9 mouse cellular contexts compared by ENCODE assay signal in genomic region chr10:3427689-3428399, GRCm38 (mm10).
DNase-seq lines count a peak whose midpoint lies in the region; ATAC-seq and TF ChIP-seq lines count a peak whose summit lies in the region.
"Had no signal": no experiment of that assay in that cellular context is flagged by ENCODE, and none has a peak within 500 bp of the region (broad histone marks: within the 10 kb centered on the region; RNA-seq: fewer than 3 reads in every experiment).

No protein-coding gene starts in this region.

- peak; percentile 60 for DNase-seq in embryonic facial prominence, embryonic 14.5 days (ENCODE audit: low spot score)
- DNase-seq in embryonic facial prominence, embryonic 10.5 days (ENCODE audit: low spot score): no peak
- DNase-seq in left cerebral cortex, postnatal 4 days: peak; percentile 61
- no peak for DNase-seq in left cerebral cortex, adult 2 months (ENCODE audit: extremely low spot score in 1 of 2, low spot score in 2 of 2)
- peak; percentile 59 for DNase-seq in MN1 (ENCODE audit: low spot score)
- DNase-seq in layer of hippocampus, postnatal 25 days (ENCODE audit: extremely low spot score in 1 of 2, low spot score in 1 of 2): no peak
- no peak for DNase-seq in urinary bladder, adult 18-20 months (ENCODE audit: low spot score in 2 of 2)
- DNase-seq: right cerebral cortex, adult 18-20 months had no signal

- H3K36me3 ChIP-seq in embryonic facial prominence, embryonic 14.5 days (ENCODE audit: control insufficient read depth, insufficient read depth, low read length): no peaks in the 10 kb centered on the region
- H3K36me3 ChIP-seq in embryonic facial prominence, embryonic 10.5 days (replicated peaks): no peaks in the 10 kb centered on the region
- H3K36me3 ChIP-seq in hindbrain, embryonic 12.5 days: no peaks in the 10 kb centered on the region

- intact Hi-C loops in left cerebral cortex, postnatal 4 days (cut with DNase I): no loop called here
- intact Hi-C loops in left cerebral cortex, adult 2 months (cut with DNase I): no loop called here

- no peak for ATAC-seq in embryonic facial prominence, embryonic 14.5 days (ENCODE audit: low read depth)
- ATAC-seq in hindbrain, embryonic 12.5 days (ENCODE audit: low FRiP score): peak; percentile 59

- H3K27me3 ChIP-seq in embryonic facial prominence, embryonic 14.5 days (replicated peaks; ENCODE audit: control insufficient read depth, insufficient read depth, low read length): no peaks in the 10 kb centered on the region
- no peaks in the 10 kb centered on the region for H3K27me3 ChIP-seq in embryonic facial prominence, embryonic 10.5 days (replicated peaks; ENCODE audit: low read depth, poor library complexity, severe bottlenecking)
- H3K27me3 ChIP-seq in hindbrain, embryonic 12.5 days: no peaks in the 10 kb centered on the region

- H3K9ac ChIP-seq in embryonic facial prominence, embryonic 14.5 days (ENCODE audit: low read depth, low read length): no peak overlapping the region
- no peak overlapping the region for H3K9ac ChIP-seq in hindbrain, embryonic 12.5 days

- no peaks in the 10 kb centered on the region for H3K9me3 ChIP-seq in embryonic facial prominence, embryonic 14.5 days (ENCODE audit: control insufficient read depth, low read length)
- no peaks in the 10 kb centered on the region for H3K9me3 ChIP-seq in embryonic facial prominence, embryonic 10.5 days
- H3K9me3 ChIP-seq in hindbrain, embryonic 12.5 days (replicated peaks): no peaks in the 10 kb centered on the region

- no peaks in the 10 kb centered on the region for H3K4me1 ChIP-seq in embryonic facial prominence, embryonic 14.5 days (ENCODE audit: control insufficient read depth, insufficient read depth, low read length)
- no peaks in the 10 kb centered on the region for H3K4me1 ChIP-seq in embryonic facial prominence, embryonic 10.5 days
- H3K4me1 ChIP-seq in hindbrain, embryonic 12.5 days: no peaks in the 10 kb centered on the region

- no peak overlapping the region for H3K4me2 ChIP-seq in embryonic facial prominence, embryonic 14.5 days (ENCODE audit: low read depth, low read length)
- no peak overlapping the region for H3K4me2 ChIP-seq in hindbrain, embryonic 12.5 days (replicated peaks)

- WGBS in embryonic facial prominence, embryonic 14.5 days: 54% methylated on average over 3 of the region's 3 CpGs
- WGBS in embryonic facial prominence, embryonic 10.5 days: 81% methylated on average over 3 of the region's 3 CpGs
- WGBS in hindbrain, embryonic 12.5 days: 55% methylated on average over 3 of the region's 3 CpGs

- no peak overlapping the region for H3K4me3 ChIP-seq in embryonic facial prominence, embryonic 14.5 days (ENCODE audit: low read depth, low read length)
- H3K4me3 ChIP-seq in embryonic facial prominence, embryonic 10.5 days: no peak overlapping the region
- H3K4me3 ChIP-seq in left cerebral cortex, adult 2 months: no peak overlapping the region
- no peak overlapping the region for H3K4me3 ChIP-seq in hindbrain, embryonic 12.5 days

- H3K27ac ChIP-seq in embryonic facial prominence, embryonic 14.5 days (replicated peaks; ENCODE audit: low read depth, low read length): no peak overlapping the region
- no peak overlapping the region for H3K27ac ChIP-seq in embryonic facial prominence, embryonic 10.5 days (replicated peaks)
- no peak overlapping the region for H3K27ac ChIP-seq in left cerebral cortex, adult 2 months
- H3K27ac ChIP-seq in hindbrain, embryonic 12.5 days: no peak overlapping the region

- TF ChIP-seq CTCF in left cerebral cortex, adult 2 months (IDR thresholded peaks at IDR 0.05): no peak

Comparison
In these comparisons a context has a peak if more than half of its experiments do, and no peak if none do; other contexts are left out.
1. DNase-seq: peak in embryonic facial prominence, embryonic 14.5 days (single experiment), left cerebral cortex, postnatal 4 days (single experiment) and MN1 (single experiment); none in embryonic facial prominence, embryonic 10.5 days (single experiment), left cerebral cortex, adult 2 months (0 of 2), layer of hippocampus, postnatal 25 days (0 of 2) and urinary bladder, adult 18-20 months (0 of 2).